Mouse (Mus musculus): Measurements from ENCODE around the gene Cntrl.

GRCm38 (mm10) chr2:35063333-35064030 lies 45.8 kb upstream of the Cntrl start:
- no peak for TF ChIP-seq EP300 (IDR thresholded peaks at IDR 0.05; ENCODE audit: low read depth)
- TF ChIP-seq CTCF (IDR thresholded peaks at IDR 0.05; ENCODE audit: low read depth): no peak
